Mouse (Mus musculus) embryonic fibroblast, embryonic 13.5 days (primary cell): Measurements from ENCODE around the gene Otud7b. TPM values are rescaled to one million over a fixed set of nuclear protein-coding genes. Genes with fewer than 3 reads are reported as not detected.
A peak's percentile ranks its signal among the peaks of the same experiment; 100 is the strongest.

Experiments used
- H3K27ac ChIP-seq: 2 replicates; pipeline ENCODE4 v1.5.1; 2012; ENCODE audit warnings: low read length, control low read depth, inconsistent platforms; ENCODE audit not compliant: insufficient read depth
- H3K4me1 ChIP-seq: 2 replicates; pipeline ENCODE4 v1.6.1; 2011; ENCODE audit warnings: low read length; ENCODE audit not compliant: control insufficient read depth, insufficient read depth
- H3K4me3 ChIP-seq: 2 replicates; pipeline ENCODE4 v1.5.1; 2011; ENCODE audit warnings: mild to moderate bottlenecking, control low read depth, low read length; ENCODE audit not compliant: insufficient read depth
- CTCF ChIP-seq: IDR thresholded peaks from 2 replicates; pipeline ENCODE4 v1.5.1; 2011; ENCODE audit warnings: mild to moderate bottlenecking, control low read depth, low read length, moderate library complexity, borderline replicate concordance; ENCODE audit not compliant: insufficient read depth
- POLR2A ChIP-seq: IDR thresholded peaks from 2 replicates; pipeline ENCODE4 v1.6.1; 2011; ENCODE audit warnings: low read depth, mild to moderate bottlenecking, control low read depth, low read length, moderate library complexity
- polyA plus RNA-seq: library from polyadenylated mRNA; stranded (reverse); fragments of >200 nt; gene quantifications from 2 replicates; pipeline ENCODE4 v1.2.4, GENCODE M21; 2011; ENCODE audit warnings: low read depth; ENCODE audit not compliant: missing spikeins, insufficient read length

Gene Otud7b
- polyA plus RNA-seq, 1 experiment: 26.0 TPM

- no peak overlapping the region for H3K4me3 ChIP-seq
- TF ChIP-seq POLR2A: no peak
- H3K4me1 ChIP-seq: peaks cover 8% of the 10 kb centered on the region
- no peak overlapping the region for H3K27ac ChIP-seq
Measured at GRCm38 (mm10) chr3:96082714-96083508, 21.4 kb upstream of the Otud7b start.

- Histone ChIP-seq H3K27ac (no peak overlapping the region), H3K4me1 (peaks cover 6% of the 10 kb centered on the region; the same call in 1 of the 2 replicates), H3K4me3 (no peak overlapping the region)
- no peak for TF ChIP-seq CTCF
Measured at GRCm38 (mm10) chr3:96084146-96084755, 20.1 kb upstream of the Otud7b start.

GRCm38 (mm10) chr3:96087219-96087618, 17.1 kb upstream of the Otud7b start:
- no peak overlapping the region for H3K4me3 ChIP-seq
- peak overlapping the region; percentile 23; the same call in 1 of the 2 replicates for H3K27ac ChIP-seq
- H3K4me1 ChIP-seq: peaks cover 6% of the 10 kb centered on the region; the same call in 1 of the 2 replicates
- TF ChIP-seq POLR2A: no peak
- no peak for TF ChIP-seq CTCF

GRCm38 (mm10) chr3:96087801-96088200, 16.5 kb upstream of the Otud7b start:
- Histone ChIP-seq H3K4me3 (no peak overlapping the region), H3K27ac (peak overlapping the region; percentile 49; the same call in 1 of the 2 replicates), H3K4me1 (peaks cover 6% of the 10 kb centered on the region; the same call in 1 of the 2 replicates)
- no peak for TF ChIP-seq CTCF
- TF ChIP-seq POLR2A: no peak

- TF ChIP-seq POLR2A (no peak), CTCF (no peak)
Measured at GRCm38 (mm10) chr3:96089882-96090489, 14.3 kb upstream of the Otud7b start.

GRCm38 (mm10) chr3:96091146-96091545, 13.2 kb upstream of the Otud7b start:
- no peak overlapping the region for H3K27ac ChIP-seq
- H3K4me1 ChIP-seq: peaks cover 6% of the 10 kb centered on the region; the same call in 1 of the 2 replicates
- no peak for TF ChIP-seq POLR2A
- TF ChIP-seq CTCF: no peak
- H3K4me3 ChIP-seq: no peak overlapping the region

More at GRCm38 (mm10) chr3:96089882-96090489, 14.3 kb upstream of the Otud7b start:
- Histone ChIP-seq H3K27ac (no peak overlapping the region), H3K4me3 (no peak overlapping the region), H3K4me1 (peaks cover 6% of the 10 kb centered on the region; the same call in 1 of the 2 replicates)

- Histone ChIP-seq H3K27ac (no peak overlapping the region), H3K4me1 (0 out of 2 replicates have a peak, but pooled peaks cover 3% of the 10 kb centered on the region), H3K4me3 (no peak overlapping the region)
- TF ChIP-seq CTCF (no peak), POLR2A (no peak)
Measured at GRCm38 (mm10) chr3:96091966-96092365, 12.4 kb upstream of the Otud7b start.

GRCm38 (mm10) chr3:96093509-96093908, 10.8 kb upstream of the Otud7b start:
- no peak overlapping the region for H3K27ac ChIP-seq
- H3K4me3 ChIP-seq: no peak overlapping the region
- no peak for TF ChIP-seq CTCF
- TF ChIP-seq POLR2A: no peak
- 0 out of 2 replicates have a peak, but pooled peaks cover 6% of the 10 kb centered on the region for H3K4me1 ChIP-seq

- Histone ChIP-seq H3K27ac (no peak overlapping the region), H3K4me1 (peaks cover 10% of the 10 kb centered on the region), H3K4me3 (no peak overlapping the region)
- TF ChIP-seq CTCF: no peak
- no peak for TF ChIP-seq POLR2A
Measured at GRCm38 (mm10) chr3:96094203-96094602, 10.1 kb upstream of the Otud7b start.

- no peak for TF ChIP-seq CTCF
- TF ChIP-seq POLR2A: no peak
- H3K4me1 ChIP-seq: peaks cover 14% of the 10 kb centered on the region
- no peak overlapping the region for H3K27ac ChIP-seq
- no peak overlapping the region for H3K4me3 ChIP-seq
Measured at GRCm38 (mm10) chr3:96098168-96098567, 6.2 kb upstream of the Otud7b start.
